Mouse (Mus musculus) heart, adult 9 months (tissue): ENCODE results near the gene Pla2g15.
"Not testable (repeated sequence)": the region's sequence is repeated elsewhere in the genome, so short reads cannot be mapped to it uniquely, and the experiment has no call there.

Source experiments
- DNase-seq, 2 experiments: peaks; one replicate each; pipeline ENCODE4 v3.0.0; 2022; ENCODE audit warnings: low spot score in 2 of 2

Gene Pla2g15

DNA sequence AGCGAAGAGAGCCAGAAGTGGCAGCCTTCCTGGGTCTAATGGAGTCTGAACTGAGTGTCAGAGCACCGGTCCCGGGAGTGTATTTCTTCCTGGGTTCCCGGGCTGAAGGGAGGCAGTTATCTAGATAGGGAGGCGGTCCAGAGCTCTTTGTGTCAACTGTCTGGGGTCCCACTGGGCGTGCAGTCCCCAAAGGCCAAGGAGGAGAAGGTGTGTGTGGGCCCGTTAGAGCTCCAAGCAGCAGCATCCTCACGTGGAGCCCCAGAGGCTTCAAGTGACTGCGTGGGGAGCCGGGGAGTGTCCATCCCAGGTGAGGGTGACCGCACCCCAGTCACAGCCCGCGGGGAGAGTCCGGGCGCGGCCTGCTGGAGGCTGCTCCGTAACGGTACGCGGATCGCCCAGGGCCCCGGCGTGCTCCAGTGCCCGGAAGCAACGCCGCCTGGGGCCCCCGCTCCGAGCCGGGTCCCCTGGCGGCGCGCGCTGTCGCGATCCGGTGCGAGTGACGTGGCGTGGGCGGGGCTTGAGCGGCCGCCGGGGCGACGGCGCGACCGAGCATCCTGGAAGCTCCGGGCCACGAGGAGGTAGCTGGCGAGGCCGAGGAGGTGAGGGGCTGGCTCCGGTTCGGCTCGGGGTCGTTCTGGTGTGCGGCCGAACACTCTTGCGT is 18.3 kb downstream of the Pla2g15 start, which contains the start of gene Slc7a6:
Gene Slc7a6 (plus strand): TSS at position 502 of the 661 bp plus-strand sequence.
- DNase-seq = peak; percentile 86 to 87

DNA sequence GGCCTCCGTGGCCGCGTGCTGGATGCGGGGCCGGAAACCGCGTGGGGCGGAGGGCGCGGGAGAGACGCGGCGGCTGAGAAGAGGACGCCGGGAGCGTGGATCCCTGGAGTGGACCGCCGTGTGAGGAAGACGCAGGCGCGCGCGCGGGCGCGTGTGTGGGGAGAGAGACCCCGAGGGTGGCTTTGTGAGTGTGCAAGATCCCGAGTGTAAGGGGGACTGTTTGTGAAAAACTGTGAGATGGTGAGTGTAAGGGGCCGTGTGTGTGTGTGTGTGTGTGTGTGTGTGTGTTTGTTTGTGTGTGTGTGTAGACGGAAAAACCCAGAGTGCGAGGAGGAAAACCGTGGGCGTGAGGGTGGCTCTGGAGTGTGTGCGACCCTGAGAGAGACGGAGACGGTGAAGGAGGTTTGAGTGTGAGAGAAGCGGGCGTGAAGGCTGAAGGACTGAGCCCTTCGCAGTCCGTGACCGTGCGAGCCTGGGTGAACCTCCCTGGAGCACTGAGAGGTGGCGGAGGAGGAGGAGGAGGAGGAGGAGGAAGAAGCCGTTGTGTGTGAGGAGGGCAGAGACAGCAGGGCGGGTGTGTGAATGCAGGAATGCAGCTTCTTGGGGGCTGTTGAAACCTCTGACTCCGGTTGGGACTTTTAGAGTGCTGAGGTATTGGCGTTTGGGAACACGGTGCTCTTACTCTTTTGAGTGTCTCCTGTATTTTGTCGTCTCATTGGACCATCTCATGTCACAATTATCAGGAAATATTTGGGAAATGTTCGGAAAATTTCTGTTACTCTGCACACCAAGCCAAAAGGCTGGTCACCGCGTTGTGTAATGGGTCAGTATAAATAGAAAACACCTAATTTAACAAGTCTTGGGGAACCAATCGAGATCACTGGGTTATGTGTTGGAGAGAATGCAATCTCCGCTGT is 19.1 kb downstream of the Pla2g15 start:
- DNase-seq = peak in 1 of 2 experiments; percentile 36

DNA sequence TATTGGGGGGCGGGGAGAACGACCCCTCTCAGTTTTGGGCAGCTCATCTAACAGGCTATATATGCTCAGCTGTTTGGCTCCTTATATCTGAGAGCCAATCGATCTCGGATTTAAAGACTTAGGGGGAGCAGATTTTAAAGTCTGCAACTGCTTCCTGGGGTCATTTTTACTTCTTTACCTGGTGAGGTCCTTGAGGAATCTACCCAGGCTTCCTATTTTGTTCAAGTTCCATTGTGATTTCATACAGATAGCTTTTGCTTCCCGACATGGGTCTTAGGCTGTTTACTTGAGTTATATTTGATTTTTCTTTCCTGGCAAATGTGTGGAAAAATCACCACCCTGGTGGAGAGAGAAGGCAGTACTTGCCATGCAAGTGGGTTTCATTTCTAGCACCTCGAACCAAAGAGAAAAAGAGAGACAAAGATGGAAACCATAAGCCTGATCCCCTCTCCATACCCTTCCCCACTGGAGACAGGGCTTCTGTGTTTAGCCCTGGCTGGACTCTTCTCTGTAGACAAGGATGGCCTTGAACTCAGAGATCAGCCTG is 19.8 kb downstream of the Pla2g15 start:
- no peak for DNase-seq

DNA sequence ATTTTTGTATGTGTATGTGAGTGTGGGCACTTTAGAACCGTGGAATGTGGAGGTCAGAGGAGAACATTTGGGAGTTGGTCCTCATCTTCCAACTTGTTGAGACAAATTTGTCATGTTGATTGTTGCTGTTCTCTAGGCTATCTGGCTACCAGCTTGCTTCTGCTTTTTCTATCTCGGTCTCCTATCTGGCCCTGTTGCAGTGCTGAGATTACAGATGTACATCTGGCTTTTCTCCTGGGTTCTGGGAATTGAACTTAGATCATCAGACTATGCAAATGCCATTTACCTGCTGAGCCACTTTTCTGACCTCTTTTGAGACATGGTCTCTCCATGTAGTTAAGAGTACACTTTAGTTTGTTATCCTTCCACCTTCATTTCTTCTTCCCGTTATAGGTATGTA is 23.4 kb downstream of the Pla2g15 start:
- no peak for DNase-seq

DNA sequence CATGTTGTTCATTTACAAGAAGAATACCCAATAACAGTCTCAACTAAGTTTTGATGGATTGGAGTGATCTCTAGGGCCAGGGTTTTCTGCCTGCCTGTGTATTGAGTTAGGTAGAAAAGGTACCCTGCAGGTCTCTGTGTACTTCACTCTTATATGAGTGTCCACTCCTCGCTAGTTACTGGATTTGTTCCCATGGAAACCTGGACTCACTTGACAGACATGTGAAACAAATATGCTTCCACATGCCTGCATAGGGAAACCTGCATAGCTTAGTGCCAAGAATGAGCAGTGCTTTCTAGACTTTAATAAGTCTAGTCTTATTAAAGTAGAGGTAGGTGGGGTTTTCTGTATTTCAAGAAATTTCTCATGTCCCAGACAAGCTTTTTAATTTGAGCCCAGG is 26.7 kb downstream of the Pla2g15 start:
- no peak for DNase-seq

DNA sequence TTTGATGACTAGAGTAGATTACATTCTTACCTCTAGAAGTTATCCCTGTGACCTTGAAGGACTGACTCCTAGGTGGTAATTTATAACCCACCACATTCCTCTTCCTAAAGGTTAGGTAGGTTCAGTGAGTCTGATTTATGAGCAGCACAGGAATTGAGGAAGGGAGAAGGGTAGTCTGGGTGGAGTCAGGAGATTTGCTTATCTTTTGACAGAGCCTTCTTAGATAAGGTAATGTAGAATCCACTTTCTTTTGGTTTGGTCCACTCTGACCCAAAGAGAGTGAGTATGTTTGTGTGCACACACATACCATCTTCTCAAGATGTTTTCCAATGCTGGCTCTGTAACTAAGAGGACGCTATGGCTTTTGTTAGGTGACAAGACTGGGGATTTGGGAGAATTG is 27.4 kb downstream of the Pla2g15 start:
- DNase-seq = no peak

DNA sequence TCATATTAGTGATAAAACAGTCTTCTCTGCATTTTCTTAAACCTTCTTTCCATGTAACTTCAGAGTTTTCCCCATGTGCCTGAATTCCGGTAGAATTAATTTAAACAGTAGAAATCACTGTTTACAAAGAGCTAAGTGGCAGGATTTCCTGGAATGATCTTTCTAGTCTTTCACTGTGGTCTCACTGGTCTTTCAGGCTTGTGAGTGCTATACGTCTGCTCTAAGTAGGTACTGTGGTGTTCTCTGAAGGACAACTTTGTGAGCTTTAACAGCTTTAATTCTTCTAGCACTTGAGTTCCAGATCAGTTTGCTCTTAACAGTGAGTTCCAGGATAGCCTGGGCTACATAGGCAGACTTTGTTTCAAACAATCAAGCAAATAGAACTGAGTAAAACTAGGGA is 28.2 kb downstream of the Pla2g15 start:
- DNase-seq = no peak

DNA sequence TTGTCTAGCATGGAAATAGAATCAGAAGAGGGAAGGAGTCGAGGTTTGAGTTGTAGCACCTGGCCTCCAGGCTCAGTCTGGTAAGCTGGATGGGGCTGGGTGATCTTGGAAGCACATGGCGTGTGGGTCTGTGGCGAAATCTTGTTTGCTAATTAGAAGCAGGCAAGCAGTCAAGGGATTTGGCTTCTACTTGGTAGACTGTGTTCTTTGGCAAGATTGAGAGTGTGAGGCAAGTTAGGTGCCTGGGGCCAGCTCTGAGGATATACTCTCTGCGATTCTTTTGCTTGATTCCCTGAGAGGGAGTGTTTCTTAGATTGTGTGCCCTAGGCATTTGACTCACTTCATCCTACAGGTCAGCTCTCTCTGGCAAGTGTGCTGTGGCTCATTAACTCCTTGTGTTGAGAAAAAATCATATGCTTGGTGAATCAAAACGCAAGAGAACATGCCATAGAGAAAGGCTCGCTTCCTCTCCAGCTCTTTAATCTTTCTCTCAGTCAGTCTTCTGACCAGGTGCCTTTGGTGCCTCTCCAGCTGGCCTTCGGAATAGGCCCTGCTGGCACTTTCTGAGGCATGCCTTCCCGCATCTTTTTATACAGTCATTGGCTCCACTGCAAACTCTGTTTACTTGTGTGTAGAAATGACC is 35.5 kb downstream of the Pla2g15 start:
- DNase-seq = peak; percentile 76 to 81

DNA sequence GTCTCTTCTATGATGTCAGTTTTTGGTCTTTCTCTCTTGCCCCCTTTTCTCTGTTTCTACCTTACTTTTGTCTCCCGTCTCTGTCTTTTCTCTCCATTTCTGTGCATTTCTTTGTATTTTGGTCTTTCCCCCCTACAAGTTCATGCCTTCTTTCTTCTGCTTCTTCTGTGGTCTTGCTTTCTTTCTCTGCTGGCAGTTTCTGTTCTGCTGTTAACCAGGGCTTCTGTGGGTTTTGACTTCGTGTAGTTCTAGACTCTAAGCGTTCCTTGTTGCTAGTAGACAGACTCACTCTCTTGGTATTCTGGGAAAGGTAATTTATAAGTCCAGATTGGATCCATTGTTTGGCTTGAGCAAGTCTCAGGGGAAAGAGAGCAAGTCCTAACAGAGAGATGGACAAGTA is 36.2 kb downstream of the Pla2g15 start:
- no peak for DNase-seq

DNA sequence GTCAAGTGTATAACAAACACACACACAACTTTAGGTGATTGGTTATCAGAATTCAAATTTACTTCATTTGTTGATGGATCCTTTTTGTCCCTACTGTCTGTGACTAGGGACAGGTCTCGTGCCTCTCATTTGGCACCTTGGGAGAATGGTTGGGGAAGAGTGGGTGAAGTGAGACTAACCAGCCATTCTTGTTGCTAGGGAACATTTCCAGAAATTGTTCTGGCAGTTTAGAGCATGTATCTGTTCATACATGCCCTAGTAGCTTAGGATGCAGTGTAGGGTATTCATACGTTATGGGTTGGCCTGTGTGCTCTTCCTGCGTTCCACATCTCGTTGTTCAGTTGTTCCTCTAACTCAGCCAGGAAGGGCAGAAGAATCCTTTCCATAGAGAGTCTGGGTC is 39.0 kb downstream of the Pla2g15 start:
- DNase-seq = no peak

DNA sequence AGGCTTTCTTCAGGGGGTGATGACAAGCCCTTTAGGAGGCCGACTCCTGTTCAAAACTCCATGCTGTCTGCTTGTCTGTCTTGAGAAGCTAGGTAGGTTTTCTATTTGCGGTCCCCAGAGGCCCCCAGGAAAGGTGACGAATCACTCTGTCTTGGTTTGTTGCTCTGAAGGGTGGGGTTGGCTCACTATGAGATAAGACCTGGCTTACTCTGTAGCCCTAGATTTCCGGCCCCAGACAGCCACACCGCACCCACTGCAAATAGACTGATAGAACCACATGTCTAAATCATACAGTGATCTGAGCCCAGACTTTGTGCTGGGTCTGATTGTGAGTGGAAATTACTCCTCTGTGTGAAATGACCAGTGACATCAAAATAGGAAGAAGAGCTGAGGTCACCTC is 41.4 kb downstream of the Pla2g15 start:
- DNase-seq = peak in 1 of 2 experiments; percentile 22

DNA sequence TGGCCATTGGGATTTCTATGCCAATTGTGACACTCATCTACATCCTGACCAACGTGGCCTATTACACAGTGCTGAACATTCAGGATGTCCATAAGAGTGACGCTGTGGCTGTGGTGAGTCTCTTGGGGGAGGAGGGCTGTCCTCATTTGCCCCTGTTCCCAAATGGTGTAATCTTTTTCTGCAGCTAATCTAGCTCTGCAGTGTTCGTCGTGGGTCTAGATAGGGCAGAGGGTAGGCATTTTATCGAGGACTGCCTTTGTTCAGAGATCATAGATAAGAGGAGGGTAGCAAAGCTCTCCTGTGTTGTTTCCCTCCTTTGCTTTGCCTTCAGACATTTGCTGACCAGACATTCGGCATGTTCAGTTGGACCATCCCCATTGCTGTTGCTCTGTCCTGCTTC is 43.0 kb downstream of the Pla2g15 start:
- no peak for DNase-seq

DNA sequence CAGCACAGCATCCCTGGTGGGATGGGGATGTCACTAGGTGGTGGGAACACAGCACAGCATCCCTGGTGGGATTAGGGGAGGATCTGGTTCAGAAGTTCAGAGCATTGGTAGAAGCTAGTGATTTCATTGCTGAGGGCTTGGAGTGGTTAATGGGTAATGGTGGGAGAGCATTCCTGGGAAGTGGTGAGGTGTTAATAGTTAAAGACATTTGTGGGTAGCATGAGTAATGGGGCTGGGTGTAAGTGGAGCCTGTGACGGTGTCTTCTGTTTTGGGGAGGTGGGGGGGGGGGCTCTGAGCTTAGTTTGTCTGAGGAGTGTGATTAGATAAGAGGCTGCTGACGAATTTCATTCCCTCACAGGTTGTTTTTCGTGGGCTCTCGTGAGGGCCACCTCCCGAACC is 43.9 kb downstream of the Pla2g15 start:
- DNase-seq = no peak

DNA sequence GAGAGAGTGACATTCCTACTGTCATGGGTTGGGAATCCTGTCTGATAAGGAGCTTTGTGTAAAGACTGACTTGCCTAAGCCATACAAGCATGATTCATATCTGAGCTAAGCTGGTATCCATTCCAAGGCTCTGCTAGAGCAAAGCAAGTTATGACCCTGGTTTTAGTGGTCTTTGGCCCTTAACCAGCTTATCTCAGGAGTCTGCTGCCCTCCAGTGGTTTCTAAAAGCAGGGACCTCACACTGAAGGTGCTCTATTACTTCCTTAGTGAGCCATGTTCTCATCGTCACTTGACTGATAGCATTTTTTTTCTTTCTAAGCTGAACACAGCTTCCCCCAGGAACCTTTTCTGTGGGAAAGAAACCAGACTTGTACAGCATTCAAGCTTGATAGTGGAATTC is 48.5 kb downstream of the Pla2g15 start:
- DNase-seq = peak; percentile 11 to 25

DNA sequence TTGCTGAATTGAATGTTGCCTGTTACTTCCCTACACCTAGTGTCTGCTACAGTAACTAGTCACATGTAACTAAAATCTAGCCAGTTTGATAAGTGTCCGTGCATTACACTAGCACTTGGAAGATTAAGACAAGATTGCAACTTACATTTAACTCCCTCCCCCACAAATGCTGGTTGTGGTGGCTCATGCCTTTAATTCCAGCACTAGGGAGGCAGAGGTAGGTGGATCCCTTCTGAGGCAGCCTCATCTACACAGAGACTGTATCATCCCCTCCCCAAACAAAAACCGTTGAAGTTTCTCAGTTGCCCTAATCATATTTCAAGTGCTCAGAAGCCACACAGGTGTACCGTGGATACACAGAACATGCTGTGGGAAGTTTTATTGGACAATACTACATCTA is 49.4 kb downstream of the Pla2g15 start:
- not testable (repeated sequence) for DNase-seq

DNA sequence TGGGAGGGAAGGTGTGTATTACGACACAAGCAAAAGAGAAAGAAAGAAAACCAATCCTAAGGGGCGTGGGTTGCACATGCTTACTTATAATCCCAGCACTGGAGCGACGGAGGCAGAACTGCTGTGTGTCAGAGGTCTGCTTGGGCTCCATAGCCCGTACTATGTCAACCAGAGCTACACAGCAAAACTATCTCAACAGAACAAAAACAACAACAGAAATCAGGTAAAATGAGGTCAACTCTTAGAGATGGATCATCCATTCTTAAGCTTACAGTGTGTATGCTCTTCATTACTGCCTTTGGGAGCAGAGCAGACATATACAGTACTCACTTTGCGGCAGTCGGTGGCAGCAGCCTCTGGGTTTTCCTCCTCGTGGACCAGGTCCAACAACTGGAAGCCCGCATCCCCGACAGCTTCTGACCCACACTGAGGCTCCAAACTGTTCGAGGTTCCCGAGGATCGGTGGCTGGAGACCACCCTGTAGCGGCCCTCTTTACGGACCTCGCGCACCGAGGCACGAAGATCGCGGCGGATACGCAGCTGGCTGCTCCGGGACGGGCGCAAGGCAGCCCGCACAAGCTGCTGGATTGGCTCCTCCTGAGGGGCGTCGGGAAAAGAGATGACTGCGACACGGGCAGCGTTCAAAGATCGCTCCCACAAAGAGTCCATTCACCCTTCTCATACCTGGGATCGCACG is 60.0 kb downstream of the Pla2g15 start:
- DNase-seq = no peak

DNA sequence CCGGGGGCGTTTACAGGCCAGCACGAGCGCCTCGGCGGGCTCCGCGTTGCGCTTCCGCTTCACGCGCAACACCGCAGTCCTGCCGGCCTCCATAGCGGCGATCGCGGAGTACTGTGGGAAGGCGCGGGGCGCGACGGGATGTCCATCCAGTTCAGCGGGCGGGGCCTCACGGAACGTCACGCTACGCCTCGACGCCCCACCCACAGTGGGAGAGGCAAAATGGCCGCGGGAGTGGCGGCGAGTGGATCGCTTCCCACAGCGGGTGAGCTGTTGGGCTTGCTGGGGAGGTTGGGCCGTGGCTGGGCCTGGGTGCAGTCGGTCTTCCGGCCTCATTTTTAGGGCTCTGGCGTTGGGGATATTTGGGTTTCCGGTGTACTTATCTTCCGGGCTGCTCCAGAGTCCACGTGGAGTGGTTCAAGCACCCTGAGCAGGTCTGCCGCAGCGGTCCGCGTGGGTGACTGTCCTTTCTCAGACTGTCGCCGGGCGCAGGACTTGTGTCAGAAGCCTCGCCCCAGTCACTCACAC is 60.7 kb downstream of the Pla2g15 start, which contains the start of the genes Slc7a6os and Prmt7:
Gene Slc7a6os (minus strand): TSS at position 115 of the 525 bp plus-strand sequence.
Gene Prmt7 (plus strand): TSS at position 116 of the 525 bp plus-strand sequence.
- DNase-seq = peak; percentile 93 to 94

DNA sequence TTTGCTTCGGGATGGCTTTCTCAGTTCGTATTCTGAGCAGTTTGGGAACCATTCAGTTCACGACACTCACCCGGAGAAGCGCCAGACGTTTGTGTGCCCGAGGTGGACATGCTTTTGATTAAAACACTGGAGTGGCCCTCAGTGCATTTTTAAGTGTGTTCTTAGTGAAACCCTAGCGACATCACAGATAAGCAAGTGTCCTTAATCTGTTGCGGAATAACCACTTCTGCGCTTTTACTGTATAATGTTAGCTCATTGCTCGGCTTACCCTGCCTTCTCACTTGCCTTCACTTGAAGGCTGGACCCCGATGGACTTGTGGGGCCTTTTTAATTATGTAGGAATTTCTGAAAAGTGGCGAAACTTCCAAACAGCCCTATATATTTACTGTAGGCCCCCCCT is 61.2 kb downstream of the Pla2g15 start:
- DNase-seq = no peak

DNA sequence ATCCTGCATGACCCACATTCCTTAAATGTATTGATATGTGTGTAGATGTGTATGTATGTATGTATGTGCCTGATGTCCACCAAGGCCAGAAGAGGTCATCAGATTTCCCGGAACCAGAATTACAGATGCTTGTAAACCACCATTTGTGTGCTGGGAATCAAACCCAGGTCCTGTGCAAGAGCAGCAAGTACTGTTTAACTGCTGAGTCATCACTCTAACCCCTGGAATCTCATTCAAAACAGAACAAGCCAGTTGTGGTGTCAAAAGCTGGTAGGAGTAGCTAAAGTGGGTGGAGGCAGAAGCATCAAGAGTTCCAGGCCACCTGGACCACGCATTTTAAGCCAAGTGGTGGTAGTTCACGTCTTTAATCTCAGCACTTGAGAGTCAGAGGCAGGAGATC is 63.8 kb downstream of the Pla2g15 start:
- no peak for DNase-seq
